Comparison of ENCODE assay signal across 25 mouse cellular contexts in the genomic region with DNA sequence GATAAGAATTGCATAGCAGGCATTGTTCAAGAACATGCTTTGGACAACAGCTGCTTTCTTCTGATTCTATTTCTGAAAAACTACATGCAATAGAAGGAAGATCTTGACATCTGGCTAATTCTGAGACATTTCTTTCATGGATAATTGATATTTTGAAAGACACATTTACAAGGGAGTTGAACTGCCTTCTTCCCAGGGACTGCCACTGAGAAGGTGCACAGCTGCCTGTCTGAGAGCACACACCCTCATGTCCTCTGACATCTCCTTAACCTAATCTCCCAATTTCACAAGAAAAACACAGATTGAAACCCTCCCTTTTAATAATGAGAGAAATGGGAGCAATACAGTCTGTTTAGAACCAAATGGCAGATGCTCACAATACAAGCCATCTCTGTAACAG.
DNase-seq lines count a peak whose midpoint lies in the region; ATAC-seq lines count a peak whose summit lies in the region.
"Had no signal": no experiment of that assay in that cellular context is flagged by ENCODE, and none has a peak within 500 bp of the region (broad histone marks: within the 10 kb centered on the region; RNA-seq: fewer than 3 reads in every experiment).

No protein-coding gene starts in this region.

- no peaks in the 10 kb centered on the region for H3K36me3 ChIP-seq in kidney, embryonic 14.5 days (ENCODE audit: control insufficient read depth, insufficient read depth, low read length)
- H3K36me3 ChIP-seq in kidney, embryonic 16.5 days (ENCODE audit: insufficient read depth, low read length): no peaks in the 10 kb centered on the region
- H3K36me3 ChIP-seq in midbrain, embryonic 13.5 days: no peaks in the 10 kb centered on the region
- H3K36me3 ChIP-seq in midbrain, embryonic 16.5 days (ENCODE audit: control insufficient read depth, insufficient read depth, low read length): no peaks in the 10 kb centered on the region
- no peaks in the 10 kb centered on the region for H3K36me3 ChIP-seq in forebrain, embryonic 14.5 days (ENCODE audit: control insufficient read depth, insufficient read depth, low read length)
- H3K36me3 ChIP-seq: heart, embryonic 12.5 days; intestine, embryonic 15.5 days; limb, embryonic 13.5 days; lung, embryonic 15.5 days; neural tube, embryonic 13.5 days had no signal

- H3K9ac ChIP-seq in kidney, embryonic 14.5 days (ENCODE audit: low read depth, low read length): no peak overlapping the region
- no peak overlapping the region for H3K9ac ChIP-seq in kidney, embryonic 16.5 days (replicated peaks; ENCODE audit: low read length)
- no peak overlapping the region for H3K9ac ChIP-seq in midbrain, embryonic 13.5 days (replicated peaks)
- no peak overlapping the region for H3K9ac ChIP-seq in midbrain, embryonic 16.5 days (ENCODE audit: low read depth, low read length)
- no peak overlapping the region for H3K9ac ChIP-seq in forebrain, embryonic 14.5 days (ENCODE audit: low read length)
- H3K9ac ChIP-seq: heart, embryonic 12.5 days; intestine, embryonic 15.5 days; limb, embryonic 13.5 days; lung, embryonic 15.5 days; neural tube, embryonic 13.5 days had no signal

- no peak overlapping the region for H3K4me2 ChIP-seq in kidney, embryonic 14.5 days (replicated peaks; ENCODE audit: low read depth, low read length)
- H3K4me2 ChIP-seq in kidney, embryonic 16.5 days (replicated peaks; ENCODE audit: low read depth, low read length): no peak overlapping the region
- no peak overlapping the region for H3K4me2 ChIP-seq in midbrain, embryonic 13.5 days (replicated peaks)
- H3K4me2 ChIP-seq in midbrain, embryonic 16.5 days (ENCODE audit: low read length): no peak overlapping the region
- no peak overlapping the region for H3K4me2 ChIP-seq in forebrain, embryonic 14.5 days (ENCODE audit: low read length)
- H3K4me2 ChIP-seq: heart, embryonic 12.5 days; intestine, embryonic 15.5 days; limb, embryonic 13.5 days; liver, embryonic 11.5 days; lung, embryonic 15.5 days; neural tube, embryonic 13.5 days had no signal

- no peaks in the 10 kb centered on the region for H3K9me3 ChIP-seq in kidney, embryonic 14.5 days (ENCODE audit: control insufficient read depth, low read length)
- no peaks in the 10 kb centered on the region for H3K9me3 ChIP-seq in kidney, embryonic 16.5 days (ENCODE audit: low read length)
- H3K9me3 ChIP-seq in midbrain, embryonic 13.5 days: no peaks in the 10 kb centered on the region
- no peaks in the 10 kb centered on the region for H3K9me3 ChIP-seq in midbrain, embryonic 16.5 days (replicated peaks; ENCODE audit: control insufficient read depth, low read length, poor library complexity, severe bottlenecking)
- H3K9me3 ChIP-seq in forebrain, embryonic 14.5 days (replicated peaks; ENCODE audit: control insufficient read depth, low read length): no peaks in the 10 kb centered on the region
- H3K9me3 ChIP-seq: heart, embryonic 12.5 days; intestine, embryonic 15.5 days; limb, embryonic 13.5 days; lung, embryonic 15.5 days; neural tube, embryonic 13.5 days had no signal

- H3K4me1 ChIP-seq in kidney, embryonic 14.5 days (ENCODE audit: control insufficient read depth, insufficient read depth, low read length): no peaks in the 10 kb centered on the region
- no peaks in the 10 kb centered on the region for H3K4me1 ChIP-seq in kidney, embryonic 16.5 days (ENCODE audit: insufficient read depth, low read length)
- H3K4me1 ChIP-seq in midbrain, embryonic 13.5 days (replicated peaks): peaks cover 13% of the 10 kb centered on the region
- 0 out of 2 replicates have a peak, but pooled peaks cover 2% of the 10 kb centered on the region for H3K4me1 ChIP-seq in midbrain, embryonic 16.5 days (ENCODE audit: control insufficient read depth, insufficient read depth, low read length)
- peaks cover 2% of the 10 kb centered on the region; the same call in 1 of the 2 replicates for H3K4me1 ChIP-seq in forebrain, embryonic 14.5 days (ENCODE audit: control insufficient read depth, insufficient read depth, low read length)
- H3K4me1 ChIP-seq: heart, embryonic 12.5 days; intestine, embryonic 15.5 days; limb, embryonic 13.5 days; lung, embryonic 15.5 days had no signal

- no peaks in the 10 kb centered on the region for H3K27me3 ChIP-seq in kidney, embryonic 14.5 days (ENCODE audit: control insufficient read depth, insufficient read depth, low read length)
- H3K27me3 ChIP-seq in kidney, embryonic 16.5 days (ENCODE audit: insufficient read depth, low read length): no peaks in the 10 kb centered on the region
- H3K27me3 ChIP-seq in midbrain, embryonic 13.5 days: no peaks in the 10 kb centered on the region
- H3K27me3 ChIP-seq in midbrain, embryonic 16.5 days (ENCODE audit: control insufficient read depth, insufficient read depth, low read depth, low read length): no peaks in the 10 kb centered on the region
- H3K27me3 ChIP-seq in forebrain, embryonic 14.5 days (replicated peaks; ENCODE audit: control insufficient read depth, insufficient read depth, low read length): no peaks in the 10 kb centered on the region
- H3K27me3 ChIP-seq: heart, embryonic 12.5 days; intestine, embryonic 15.5 days; limb, embryonic 13.5 days; lung, embryonic 15.5 days; neural tube, embryonic 13.5 days had no signal

- 0 out of 2 replicates have a peak, but pooled peaks have one; percentile 55 for ATAC-seq in kidney, embryonic 14.5 days (ENCODE audit: low FRiP score, low TSS enrichment)
- no peak for ATAC-seq in kidney, embryonic 16.5 days (ENCODE audit: low FRiP score, low TSS enrichment)
- ATAC-seq in midbrain, embryonic 13.5 days: 0 out of 2 replicates have a peak, but pooled peaks have one; percentile 56
- no peak for ATAC-seq in midbrain, embryonic 16.5 days
- peak; percentile 42 for ATAC-seq in forebrain, embryonic 14.5 days
- ATAC-seq: CD4-positive, CD25-positive, alpha-beta regulatory T cell, adult 4 months; hindbrain, embryonic 16.5 days; intestine, embryonic 15.5 days had no signal

- DNase-seq in forebrain, embryonic 14.5 days (ENCODE audit: low spot score): peak; percentile 25
- no peak for DNase-seq in spleen, postnatal 10 days (ENCODE audit: low spot score in 2 of 2)
- no peak for DNase-seq in heart, adult 11 months
- DNase-seq: adrenal gland, postnatal 25 days; cerebellum, adult 2 months; cerebellum, postnatal 14 days; gastrocnemius, postnatal 25 days; heart, adult 2 months; heart, postnatal 4 days; kidney, adult 2 months; kidney, postnatal 25 days; thymus, postnatal 4 days had no signal

- H3K27ac ChIP-seq in kidney, embryonic 14.5 days (ENCODE audit: low read depth, low read length): no peak overlapping the region
- no peak overlapping the region for H3K27ac ChIP-seq in kidney, embryonic 16.5 days (ENCODE audit: low read length)
- peak overlapping the region; percentile 22 for H3K27ac ChIP-seq in midbrain, embryonic 13.5 days
- no peak overlapping the region for H3K27ac ChIP-seq in midbrain, embryonic 16.5 days (ENCODE audit: low read length)
- H3K27ac ChIP-seq in forebrain, embryonic 14.5 days (ENCODE audit: low read depth, low read length): no peak overlapping the region
- H3K27ac ChIP-seq: heart, adult 2 months; intestine, embryonic 15.5 days; limb, embryonic 13.5 days; lung, embryonic 15.5 days; neural tube, embryonic 13.5 days had no signal

- H3K4me3 ChIP-seq in kidney, embryonic 14.5 days (ENCODE audit: low read length): no peak overlapping the region
- H3K4me3 ChIP-seq in kidney, embryonic 16.5 days (ENCODE audit: low read length): no peak overlapping the region
- H3K4me3 ChIP-seq in midbrain, embryonic 13.5 days (replicated peaks): no peak overlapping the region
- no peak overlapping the region for H3K4me3 ChIP-seq in midbrain, embryonic 16.5 days (ENCODE audit: low read depth, low read length)
- no peak overlapping the region for H3K4me3 ChIP-seq in forebrain, embryonic 14.5 days (ENCODE audit: low read depth, low read length)
- H3K4me3 ChIP-seq: erythroblast, embryonic 14.5 days; heart, adult 2 months; heart, embryonic 12.5 days; intestine, embryonic 15.5 days; limb, embryonic 13.5 days; lung, embryonic 15.5 days; neural tube, embryonic 13.5 days had no signal

Comparison
In these comparisons a context has a peak if more than half of its experiments do, and no peak if none do; other contexts are left out.
1. ATAC-seq: peak in kidney, embryonic 14.5 days (single experiment), midbrain, embryonic 13.5 days (single experiment) and forebrain, embryonic 14.5 days (single experiment); none in kidney, embryonic 16.5 days (single experiment) and midbrain, embryonic 16.5 days (single experiment).